Mouse (Mus musculus): Measurements from ENCODE around the gene Sox5.

Gene Sox5

GRCm38 (mm10) chr6:144716376-144716775, 65.4 kb downstream of the Sox5 start:
- DNase-seq (ENCODE audit: low spot score in 2 of 2): no peak

GRCm38 (mm10) chr6:144711841-144712240, 69.9 kb downstream of the Sox5 start:
- DNase-seq (ENCODE audit: low spot score in 2 of 2): peak; percentile 27 to 33

DNA sequence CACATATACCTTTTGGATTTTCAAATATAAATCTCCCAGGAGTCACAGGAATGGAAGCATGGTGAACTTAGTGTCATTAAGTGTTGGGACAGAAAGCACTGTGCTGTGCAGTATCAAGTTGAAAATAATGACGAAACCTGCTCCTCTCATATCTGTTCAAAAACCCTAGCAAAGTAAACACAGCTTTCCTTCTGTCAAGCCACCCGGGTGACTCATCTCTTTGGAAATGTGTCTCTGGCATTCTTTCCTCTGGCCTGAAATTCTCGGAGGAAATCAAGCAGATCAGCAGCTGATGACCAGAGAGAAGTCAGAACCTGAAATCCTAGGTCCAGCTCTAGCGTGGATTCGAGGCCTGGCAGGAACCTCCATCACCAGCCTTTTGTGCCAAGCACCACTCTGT, 71.0 kb downstream of the Sox5 start:
- DNase-seq (ENCODE audit: low spot score in 2 of 2): peak; percentile 54 to 71

GRCm38 (mm10) chr6:144709614-144710180, 72.1 kb downstream of the Sox5 start:
- DNase-seq (ENCODE audit: low spot score in 2 of 2): no peak

DNA sequence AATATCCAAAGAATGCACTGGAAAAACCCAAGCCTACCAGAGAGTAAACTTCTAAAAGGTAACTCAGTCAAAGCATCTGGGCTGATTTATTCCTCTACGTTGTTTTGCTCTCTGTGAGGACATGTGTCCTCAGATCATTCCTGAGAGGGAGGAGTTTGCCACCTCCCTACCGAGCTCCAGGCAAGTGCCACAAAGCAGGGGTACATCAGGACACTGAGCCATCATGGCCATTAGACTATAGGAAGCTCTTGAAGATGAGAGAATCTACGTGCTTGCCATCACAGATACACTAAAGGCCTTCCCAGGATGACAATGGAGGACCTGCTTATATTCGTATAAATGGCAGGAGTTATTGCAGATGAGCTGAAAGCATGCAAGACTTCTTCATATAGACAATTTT, 73.4 kb downstream of the Sox5 start:
- DNase-seq (ENCODE audit: low spot score in 2 of 2): no peak

GRCm38 (mm10) chr6:144707976-144708375, 73.8 kb downstream of the Sox5 start:
- no peak for DNase-seq (ENCODE audit: low spot score in 2 of 2)

DNA sequence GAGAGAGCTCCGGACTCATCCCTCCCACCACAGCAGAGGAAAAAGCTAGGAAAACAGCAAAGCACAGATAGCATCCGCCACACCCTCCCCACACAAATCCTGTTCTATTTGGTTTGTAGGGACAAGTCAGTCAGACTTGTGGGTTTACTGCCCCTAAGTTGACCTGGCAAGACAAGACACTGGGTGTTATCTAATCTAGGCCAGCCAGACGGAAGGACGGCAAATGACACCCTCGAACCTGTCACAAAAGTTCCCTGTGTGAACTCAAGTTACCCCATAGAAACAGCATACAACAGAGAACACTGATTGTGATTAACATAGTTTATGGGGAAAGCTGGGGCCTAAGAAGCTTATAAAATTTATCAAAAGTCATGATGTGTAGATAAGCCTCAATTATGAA, 76.8 kb downstream of the Sox5 start:
- DNase-seq (ENCODE audit: low spot score in 2 of 2): no peak

DNA sequence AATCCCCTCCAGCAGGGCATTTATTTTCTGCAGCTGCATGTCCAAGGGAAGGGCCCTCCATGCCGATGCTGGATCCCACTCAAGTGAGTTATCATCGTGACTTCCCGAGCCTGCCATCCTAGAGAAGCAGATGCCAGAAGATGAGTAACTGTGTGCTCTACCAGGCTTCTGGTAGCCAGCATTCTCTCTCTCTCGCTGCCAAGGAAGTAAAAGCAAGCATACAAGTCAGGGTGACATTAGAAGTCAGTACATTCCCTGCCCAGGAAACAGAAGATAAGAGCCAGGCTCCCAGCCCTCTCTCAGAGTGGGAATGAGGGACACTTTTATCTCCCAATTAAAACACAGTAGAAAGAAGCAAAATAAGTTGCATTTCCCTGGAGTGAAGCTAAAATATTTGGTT, 86.1 kb downstream of the Sox5 start:
- no peak for DNase-seq (ENCODE audit: low spot score in 2 of 2)

DNA sequence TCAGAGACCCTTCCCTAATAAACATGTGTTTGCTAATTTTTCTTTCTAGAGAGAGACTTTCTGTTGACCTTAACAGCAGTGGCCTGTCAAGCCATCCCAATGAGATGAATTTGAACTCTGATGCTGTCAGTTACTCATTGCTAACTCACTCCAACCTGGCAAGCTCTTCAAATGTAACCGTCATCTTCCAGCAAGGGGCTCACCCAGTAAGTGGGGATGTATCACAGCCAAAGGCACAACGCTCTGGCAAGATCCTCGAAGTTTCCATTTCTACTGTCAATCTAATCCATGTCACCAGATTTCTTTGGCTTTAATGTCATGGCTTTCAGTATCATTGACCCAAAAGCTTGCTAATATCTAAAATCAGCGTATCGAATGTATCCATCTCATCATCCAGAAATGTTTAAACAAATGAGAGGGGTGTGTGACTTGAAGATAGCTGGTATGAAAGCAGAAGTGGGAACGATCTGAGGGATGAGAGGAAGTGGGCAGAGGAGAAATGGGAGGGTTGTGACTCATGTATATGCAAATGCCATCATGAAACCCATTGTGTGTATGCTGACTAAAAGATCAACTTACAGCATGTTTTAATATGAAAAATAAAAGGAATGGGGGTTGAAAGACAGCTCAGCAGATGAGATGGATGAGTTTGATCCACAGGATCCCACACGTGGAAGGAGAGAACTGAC, 88.4 kb downstream of the Sox5 start:
- no peak for DNase-seq (ENCODE audit: low spot score in 2 of 2)

- no peak for DNase-seq (ENCODE audit: low spot score in 2 of 2)
These were observed 90.3 kb downstream of the Sox5 start for GRCm38 (mm10) chr6:144691298-144692041.

- DNase-seq (ENCODE audit: low spot score in 2 of 2): no peak
These were observed 92.7 kb downstream of the Sox5 start for GRCm38 (mm10) chr6:144689076-144689475.

- no peak for DNase-seq (ENCODE audit: low spot score in 2 of 2)
These were observed 94.1 kb downstream of the Sox5 start for GRCm38 (mm10) chr6:144687681-144688080.

- DNase-seq (ENCODE audit: low spot score in 2 of 2): no peak
These were observed 100.6 kb downstream of the Sox5 start for GRCm38 (mm10) chr6:144681045-144681789.

GRCm38 (mm10) chr6:144677491-144678133, 104.2 kb downstream of the Sox5 start:
- DNase-seq (ENCODE audit: low spot score in 2 of 2): no peak

GRCm38 (mm10) chr6:144675111-144675510, 106.7 kb downstream of the Sox5 start:
- DNase-seq (ENCODE audit: low spot score in 2 of 2): no peak

DNA sequence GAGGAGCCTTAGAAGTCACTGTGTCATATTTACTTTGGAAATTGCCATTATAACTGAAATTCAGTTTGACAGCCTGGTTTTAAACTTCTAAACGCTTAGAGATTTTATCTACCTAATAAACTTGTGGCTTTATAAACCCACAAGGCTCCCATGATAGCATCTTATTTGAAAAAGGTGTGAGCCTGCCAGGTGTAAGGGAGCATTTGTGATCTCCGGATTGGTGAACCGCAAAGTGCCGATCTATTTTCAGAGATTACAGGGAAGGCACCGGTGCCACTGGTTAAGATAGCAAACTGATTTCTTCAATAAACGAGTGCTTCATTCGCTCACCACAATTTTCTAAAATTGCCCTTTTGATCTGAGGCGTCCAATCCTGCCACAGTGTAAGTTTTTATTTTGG, 107.9 kb downstream of the Sox5 start:
- no peak for DNase-seq (ENCODE audit: low spot score in 2 of 2)

DNA sequence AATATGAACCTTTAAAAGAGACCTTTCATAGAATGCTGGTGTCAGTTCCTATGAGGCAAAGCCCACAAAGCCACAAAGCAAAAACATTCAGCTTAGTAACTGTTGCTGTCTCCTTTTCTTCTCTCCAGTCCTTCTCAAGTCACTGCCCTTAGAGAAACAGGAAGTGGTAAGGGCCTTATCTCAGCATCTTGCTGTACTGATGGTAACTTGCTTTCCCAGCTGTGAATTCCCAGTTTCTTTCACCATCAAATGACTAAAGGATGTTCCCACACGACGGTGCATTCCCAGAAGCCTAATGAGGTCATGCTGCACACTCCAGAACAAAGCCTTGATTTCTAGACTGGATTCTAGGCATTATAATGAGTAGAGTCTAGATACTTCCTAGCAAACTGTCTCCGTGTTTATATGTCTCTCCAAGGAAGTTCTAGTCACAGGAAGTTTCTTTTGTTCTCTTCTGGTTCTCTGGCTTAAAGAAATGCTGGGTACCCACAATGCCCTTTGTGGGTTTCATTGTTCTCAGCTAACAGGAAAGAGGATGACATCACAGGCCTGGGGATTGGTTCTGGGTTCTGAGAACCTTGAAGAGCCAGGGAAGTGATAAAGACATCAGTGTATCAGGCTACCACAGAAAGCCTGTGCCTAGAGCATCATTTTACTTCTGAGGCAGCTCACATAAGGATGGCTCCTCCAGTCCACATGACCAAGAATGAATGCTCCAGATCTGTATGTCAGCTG, 111.2 kb downstream of the Sox5 start:
- no peak for DNase-seq (ENCODE audit: low spot score in 2 of 2)

- DNase-seq (ENCODE audit: low spot score in 2 of 2): no peak
These were observed 115.2 kb downstream of the Sox5 start for GRCm38 (mm10) chr6:144666617-144667016.

- no peak for DNase-seq (ENCODE audit: low spot score in 2 of 2)
These were observed 117.0 kb downstream of the Sox5 start for GRCm38 (mm10) chr6:144664765-144665164.

DNA sequence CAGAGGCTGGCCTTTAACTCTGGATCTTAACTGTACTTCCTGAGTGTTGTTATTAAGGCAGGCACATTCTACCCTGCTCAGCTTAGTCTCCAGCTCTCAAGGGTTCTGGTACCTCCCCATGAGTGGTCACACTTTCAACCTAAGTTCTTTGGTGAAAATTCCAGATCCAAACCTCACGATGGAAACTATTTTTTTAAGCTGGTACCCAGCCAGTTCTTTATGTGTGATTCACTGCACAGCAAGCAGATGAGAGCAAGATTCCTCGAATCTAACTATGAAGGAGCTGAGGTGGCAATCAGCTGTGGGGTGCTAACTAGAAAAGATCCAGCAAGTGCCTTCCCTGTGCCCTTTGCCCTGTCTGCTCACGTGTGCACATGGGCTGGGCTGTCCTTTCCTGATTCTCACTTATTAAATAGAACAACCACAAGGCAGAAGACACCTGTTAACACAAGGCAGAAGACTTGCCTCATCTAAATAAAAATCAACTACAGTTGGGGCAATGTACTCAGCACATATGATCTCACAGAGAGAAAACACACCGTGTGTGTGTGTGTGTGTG, 118.2 kb downstream of the Sox5 start:
- no peak for DNase-seq (ENCODE audit: low spot score in 2 of 2)

Data from urinary bladder, postnatal 36 days (tissue).